Mouse (Mus musculus) embryonic fibroblast, embryonic 13.5 days (primary cell): ENCODE measurements around the gene Hist1h2ak.

ENCODE experiments used
- CTCF ChIP-seq: IDR thresholded peaks from 2 replicates; pipeline ENCODE4 v1.5.1; 2011; ENCODE audit warnings: mild to moderate bottlenecking, control low read depth, low read length, moderate library complexity, borderline replicate concordance; ENCODE audit not compliant: insufficient read depth
- POLR2A ChIP-seq: IDR thresholded peaks from 2 replicates; pipeline ENCODE4 v1.6.1; 2011; ENCODE audit warnings: low read depth, mild to moderate bottlenecking, control low read depth, low read length, moderate library complexity

DNA sequence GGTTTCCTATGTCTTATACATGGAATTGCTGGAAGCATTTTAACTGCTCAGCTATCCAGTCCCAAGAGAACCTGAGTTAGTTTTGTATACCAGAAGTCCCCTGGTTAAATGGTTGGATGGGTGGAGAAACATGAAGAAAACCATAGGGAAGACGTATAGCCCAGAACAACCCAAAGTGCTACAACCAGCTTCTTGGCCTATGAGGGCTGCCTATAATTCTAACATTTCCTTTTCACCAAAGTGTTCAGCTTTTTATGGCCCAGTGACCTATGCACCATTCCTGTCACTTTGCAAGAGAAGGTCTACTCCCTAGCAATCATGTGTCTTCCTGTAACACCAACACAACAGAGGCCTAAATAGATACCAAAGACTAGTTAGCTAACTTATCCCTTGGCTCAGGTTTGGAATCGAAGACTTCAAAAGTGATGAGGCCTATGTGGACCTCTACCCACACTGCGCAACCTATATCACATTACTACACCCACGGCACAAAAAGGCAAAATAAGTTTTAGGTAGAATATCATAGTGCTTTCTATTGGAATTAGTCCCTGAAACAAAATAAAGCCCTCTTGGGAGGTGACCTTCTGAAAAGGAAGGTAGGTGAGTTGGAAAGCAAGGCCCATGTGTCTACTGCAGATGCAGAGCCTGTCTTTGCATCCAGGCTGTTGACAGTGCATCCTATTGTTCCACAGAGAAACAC, 35.1 kb downstream of the Hist1h2ak start:
- no peak for TF ChIP-seq CTCF
- TF ChIP-seq POLR2A, result peak; percentile 89
